Mouse (Mus musculus) gastrocnemius, adult 18-20 months (tissue): Measurements from ENCODE around the gene Plxdc1. TPM values are rescaled to one million over a fixed set of nuclear protein-coding genes. Genes with fewer than 3 reads are reported as not detected.

Experiments used
- DNase-seq: peaks from one replicate; pipeline ENCODE4 v3.0.0; 2021; ENCODE audit warnings: low spot score
- total RNA-seq, 2 experiments: library from RNA; stranded (reverse); gene quantifications; 2 replicates each; pipeline ENCODE4 v1.2.3; 2021

Plxdc1 gene
- total RNA-seq, 2 experiments from 2014 or later: 2.1 to 2.6 TPM

GRCm38 (mm10) chr11:97988530-97989096, 2.4 kb upstream of the Plxdc1 start:
- peak; percentile 90 for DNase-seq

- DNase-seq: peak; percentile 94
Measured at GRCm38 (mm10) chr11:97987551-97988526, 1.6 kb upstream of the Plxdc1 start.

- DNase-seq: no peak
Measured at GRCm38 (mm10) chr11:97986738-97987465, 658 bp upstream of the Plxdc1 start.

GRCm38 (mm10) chr11:97983983-97984382, 2.3 kb downstream of the Plxdc1 start:
- no peak for DNase-seq

- DNase-seq: no peak
Measured at GRCm38 (mm10) chr11:97983506-97983905, 2.7 kb downstream of the Plxdc1 start.

- no peak for DNase-seq
Measured at GRCm38 (mm10) chr11:97982721-97983120, 3.5 kb downstream of the Plxdc1 start.

GRCm38 (mm10) chr11:97980531-97980966, 5.7 kb downstream of the Plxdc1 start:
- peak; percentile 75 for DNase-seq

GRCm38 (mm10) chr11:97979824-97980495, 6.3 kb downstream of the Plxdc1 start:
- no peak for DNase-seq

GRCm38 (mm10) chr11:97978392-97978791, 7.9 kb downstream of the Plxdc1 start:
- DNase-seq: no peak

- no peak for DNase-seq
Measured at GRCm38 (mm10) chr11:97977797-97978196, 8.4 kb downstream of the Plxdc1 start.

GRCm38 (mm10) chr11:97974746-97975145, 11.5 kb downstream of the Plxdc1 start:
- DNase-seq: no peak

GRCm38 (mm10) chr11:97974141-97974540, 12.1 kb downstream of the Plxdc1 start:
- no peak for DNase-seq

GRCm38 (mm10) chr11:97972434-97972833, 13.8 kb downstream of the Plxdc1 start:
- DNase-seq: no peak

GRCm38 (mm10) chr11:97971232-97971631, 15.0 kb downstream of the Plxdc1 start:
- DNase-seq: peak; percentile 91

GRCm38 (mm10) chr11:97970771-97971170, 15.5 kb downstream of the Plxdc1 start:
- no peak for DNase-seq

GRCm38 (mm10) chr11:97968385-97968784, 17.9 kb downstream of the Plxdc1 start:
- DNase-seq: no peak

- no peak for DNase-seq
Measured at GRCm38 (mm10) chr11:97967114-97967513, 19.1 kb downstream of the Plxdc1 start.

- no peak for DNase-seq
Measured at GRCm38 (mm10) chr11:97960907-97961306, 25.3 kb downstream of the Plxdc1 start.

GRCm38 (mm10) chr11:97959300-97959680, 27.0 kb downstream of the Plxdc1 start:
- DNase-seq: no peak

- DNase-seq: no peak
Measured at GRCm38 (mm10) chr11:97958641-97959299, 27.5 kb downstream of the Plxdc1 start.
